Mouse (Mus musculus): Measurements from ENCODE around the gene Inppl1. TPM values are rescaled to one million over a fixed set of nuclear protein-coding genes. Genes with fewer than 3 reads are reported as not detected.

Gene Inppl1
- total RNA-seq (2021): 100 to 1,000 TPM in 1 of 2 experiments, 10 to 100 TPM in 1; 95.1 to 101 TPM
- long read RNA-seq, experiment 1, full-length matches to known transcripts: 9 of 52 reads
- long read RNA-seq, experiment 1, partial matches to known transcripts: 24 of 52 reads
- long read RNA-seq, experiment 1, other reads (novel, unspliced or antisense): 19 of 52 reads
- long read RNA-seq, experiment 2, full-length matches to known transcripts: 12 of 72 reads
- long read RNA-seq, experiment 2, partial matches to known transcripts: 26 of 72 reads
- long read RNA-seq, experiment 2, other reads (novel, unspliced or antisense): 34 of 72 reads

DNA sequence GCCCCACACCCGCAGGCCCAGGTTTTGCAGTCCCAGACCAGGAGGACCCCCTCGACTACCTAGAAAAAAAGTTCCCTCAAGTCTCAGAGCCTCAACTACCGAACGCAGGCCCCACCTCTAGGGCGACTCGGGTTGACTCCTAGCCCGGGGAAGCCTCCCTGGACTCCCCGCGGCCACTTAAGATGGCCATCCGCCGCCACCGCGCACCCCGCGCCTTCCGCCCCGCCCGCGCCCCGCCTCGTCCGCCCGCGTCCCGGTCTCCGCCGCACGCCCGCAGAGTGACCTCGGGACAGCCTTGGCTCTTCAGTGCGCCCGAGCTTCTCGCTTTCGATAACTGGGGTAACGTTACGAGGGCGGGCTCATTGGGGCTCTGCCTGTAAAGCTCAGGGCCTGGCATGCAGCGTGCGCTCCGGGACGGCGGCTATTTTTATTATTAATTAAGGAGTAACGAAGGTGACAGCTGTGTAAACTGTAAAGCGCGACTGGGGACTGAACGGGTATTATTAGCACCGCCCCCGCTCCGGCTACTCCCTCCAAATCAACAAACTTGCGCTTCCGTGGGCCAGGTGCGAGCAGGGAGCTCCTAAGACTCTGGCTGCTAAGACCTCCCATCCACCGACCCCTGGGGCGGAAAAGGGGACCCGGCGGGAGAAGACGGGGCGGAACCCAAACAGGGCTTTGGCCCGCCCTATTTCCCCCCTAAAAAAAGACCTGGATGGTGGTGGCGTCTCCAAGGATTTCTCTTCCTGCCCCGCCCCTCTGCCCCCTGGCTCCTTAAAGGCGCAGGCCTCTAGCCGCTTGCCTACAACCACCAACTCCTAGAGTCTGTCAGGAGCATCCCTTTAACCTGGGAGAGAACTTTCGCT is at the start of gene Inppl1:
Inppl1 (minus strand) TSS at position 624 of the 866 bp plus-strand sequence.
- peak; percentile 56 to 84 for DNase-seq (ENCODE audit: low spot score in 2 of 2)

DNA sequence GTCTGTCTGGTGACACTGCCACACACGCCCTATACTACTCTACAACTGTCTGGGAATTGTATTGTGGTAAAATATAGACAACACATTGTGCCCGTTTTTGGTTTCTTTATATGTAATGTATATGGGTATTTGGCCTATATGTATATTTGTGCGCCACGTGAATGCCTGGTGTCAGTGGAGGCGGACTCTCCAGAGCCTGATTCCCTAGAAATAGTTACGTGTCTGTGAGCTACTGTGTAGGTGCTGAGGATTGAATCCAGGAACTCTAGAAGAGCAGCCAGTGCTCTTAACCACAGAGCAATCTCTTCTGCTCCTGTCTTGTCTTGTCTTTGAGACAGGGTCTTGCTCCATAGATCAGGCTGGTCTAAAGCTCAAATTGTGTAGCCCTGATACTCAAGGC is 48.2 kb upstream of the Inppl1 start:
- no peak for DNase-seq (ENCODE audit: low spot score in 2 of 2)

DNA sequence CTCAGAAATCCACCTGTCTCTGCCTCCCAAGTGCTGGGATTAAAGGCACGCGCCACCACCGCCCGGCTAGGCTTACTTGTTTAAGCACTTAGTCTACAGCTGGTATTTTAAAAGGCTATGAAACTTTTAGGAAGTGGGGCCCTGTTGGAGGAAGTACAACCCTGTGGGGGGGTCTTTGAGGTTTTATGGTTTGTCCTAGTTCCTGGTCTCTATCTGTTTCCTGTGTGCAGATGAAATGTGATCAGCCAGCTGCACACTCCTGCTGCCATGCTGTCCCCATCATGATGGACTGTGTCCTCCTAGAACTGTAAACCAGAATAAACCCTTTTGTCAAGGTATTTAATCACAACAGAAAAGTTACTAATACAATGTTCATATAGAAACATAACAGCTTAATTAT is 46.1 kb upstream of the Inppl1 start:
- no peak for DNase-seq (ENCODE audit: low spot score in 2 of 2)

DNA sequence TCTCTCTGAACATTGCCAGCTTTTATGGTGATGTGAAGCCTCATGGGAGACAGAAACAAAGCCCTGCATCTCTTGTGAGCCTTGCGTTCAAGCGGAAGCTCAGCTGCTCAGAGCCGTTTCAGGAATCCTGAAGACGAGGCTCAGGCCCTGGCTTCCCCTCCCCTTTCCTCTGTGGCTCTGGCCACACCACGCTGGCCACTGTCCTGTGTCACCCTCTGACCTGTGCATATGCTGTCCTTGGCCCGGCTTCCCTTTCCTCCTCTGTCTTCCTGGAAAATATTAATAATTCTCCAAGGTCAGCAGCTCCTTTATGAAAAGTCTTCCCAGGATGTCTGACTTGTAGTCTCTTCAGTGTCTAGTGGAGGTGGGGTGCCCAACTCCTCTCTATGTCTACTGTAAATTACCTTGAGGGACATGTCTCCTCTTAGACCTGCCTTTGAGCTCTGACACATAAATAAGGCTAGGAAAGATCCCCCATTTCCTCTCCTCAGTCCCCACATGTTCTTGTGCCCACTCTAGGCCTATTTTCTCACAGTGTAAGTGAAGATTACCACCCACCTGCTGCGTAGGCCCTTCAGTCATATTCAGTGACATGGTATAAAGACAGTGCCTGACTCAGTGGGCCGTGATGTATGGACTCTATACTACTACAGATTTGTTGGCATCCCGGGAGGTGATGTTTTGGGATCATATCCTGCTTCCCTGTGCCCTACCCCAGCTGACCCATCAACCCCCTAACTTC is 44.6 kb upstream of the Inppl1 start:
- DNase-seq (ENCODE audit: low spot score in 2 of 2): no peak

DNA sequence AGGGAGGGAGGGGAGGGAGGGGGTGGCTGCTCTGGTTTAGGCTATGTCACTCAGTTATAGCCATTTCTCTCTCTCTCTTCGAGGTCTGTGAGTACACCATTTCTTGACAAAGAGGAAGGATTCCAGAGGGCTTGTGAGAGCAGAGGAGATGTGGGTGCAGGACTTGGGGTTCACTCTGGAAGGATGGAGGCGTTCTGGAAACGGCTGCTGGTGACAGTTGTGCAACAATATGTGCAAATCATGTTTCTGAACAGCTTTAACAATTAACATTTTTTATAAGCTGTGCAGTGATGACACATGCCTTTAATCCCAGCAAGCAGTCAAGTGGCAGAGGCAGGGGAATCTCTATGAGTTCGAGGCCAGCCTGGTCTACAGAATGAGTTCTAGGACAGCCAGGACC is 42.8 kb upstream of the Inppl1 start:
- no peak for DNase-seq (ENCODE audit: low spot score in 2 of 2)

DNA sequence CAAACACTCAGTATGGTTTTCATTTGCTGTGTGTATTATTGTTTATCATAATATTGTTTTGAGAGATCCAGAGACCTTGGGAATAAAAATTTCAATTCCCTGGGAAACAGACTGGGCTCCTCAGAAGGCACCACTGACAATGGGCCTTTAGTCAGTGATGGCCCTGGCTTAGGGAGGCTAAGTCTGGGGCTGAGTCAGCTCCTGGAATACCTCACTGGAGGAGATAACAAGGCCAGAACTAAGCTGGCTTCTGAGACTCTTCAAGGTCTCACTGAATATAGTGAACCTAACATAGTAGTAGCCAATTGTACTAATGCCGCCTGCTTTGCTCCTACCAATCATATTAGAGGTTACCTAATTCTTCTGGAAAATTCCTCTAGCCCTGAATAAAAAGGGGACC is 37.9 kb upstream of the Inppl1 start:
- no peak for DNase-seq (ENCODE audit: low spot score in 2 of 2)

DNA sequence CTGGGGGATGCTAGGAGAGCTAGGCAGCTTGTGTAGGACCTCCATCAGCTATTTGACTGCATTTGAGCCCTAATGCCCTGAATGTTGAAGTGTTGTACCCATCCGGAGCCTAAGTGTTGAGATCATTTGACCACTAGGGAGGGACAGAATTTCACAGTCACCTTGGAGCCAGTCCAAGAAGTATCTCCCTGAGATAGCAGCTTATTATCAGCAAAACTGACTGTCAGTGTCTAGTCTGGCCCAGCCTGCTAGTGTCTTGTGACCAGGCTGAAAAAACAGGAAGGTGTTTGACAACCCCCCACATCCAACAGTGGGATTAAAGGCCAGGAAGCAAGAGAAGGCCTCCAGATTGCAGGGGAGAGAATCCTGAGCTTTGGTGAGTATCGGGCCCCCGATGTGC is 33.3 kb upstream of the Inppl1 start:
- DNase-seq (ENCODE audit: low spot score in 2 of 2): no peak

DNA sequence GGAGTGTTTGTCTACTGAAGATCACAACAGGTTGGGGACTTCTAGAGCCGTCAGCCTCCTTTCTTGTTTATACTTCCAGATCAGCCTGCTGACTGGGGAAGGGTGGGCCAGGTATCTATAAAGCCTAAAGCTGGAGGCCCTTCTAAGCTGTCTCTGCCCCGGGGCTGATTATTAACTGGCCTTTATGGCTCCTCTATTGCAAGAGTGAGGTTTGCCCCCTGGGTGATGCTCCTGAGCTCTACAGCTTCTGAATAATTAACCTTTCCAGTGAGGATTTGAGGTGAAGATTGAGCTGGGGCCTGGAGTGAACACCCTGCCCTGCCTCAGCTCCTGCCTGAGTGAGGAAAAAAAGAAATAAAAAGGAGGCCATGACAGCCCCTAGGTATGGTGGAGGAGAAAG is 32.6 kb upstream of the Inppl1 start, which contains the start of gene Folr1:
Folr1 (minus strand) TSS at position 160 of the 400 bp plus-strand sequence.
- DNase-seq (ENCODE audit: low spot score in 2 of 2): no peak

DNA sequence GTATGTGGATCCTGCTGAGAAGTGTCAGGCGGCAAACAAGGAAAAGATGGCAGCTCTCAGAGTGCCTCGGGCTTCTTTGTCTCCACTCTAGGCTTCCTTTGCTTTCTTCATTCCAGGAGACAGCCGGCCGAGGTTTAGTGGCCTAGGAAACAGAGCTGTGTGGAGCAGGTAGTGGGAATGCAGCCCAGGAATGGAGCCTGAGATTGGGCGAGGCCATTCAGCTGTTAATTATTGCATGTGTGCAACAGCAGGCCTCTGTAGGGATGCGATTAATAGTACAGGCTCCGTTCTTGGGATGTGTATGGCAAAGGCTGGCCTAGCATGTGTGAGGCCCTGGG is 31.1 kb upstream of the Inppl1 start:
- DNase-seq (ENCODE audit: low spot score in 2 of 2): no peak

DNA sequence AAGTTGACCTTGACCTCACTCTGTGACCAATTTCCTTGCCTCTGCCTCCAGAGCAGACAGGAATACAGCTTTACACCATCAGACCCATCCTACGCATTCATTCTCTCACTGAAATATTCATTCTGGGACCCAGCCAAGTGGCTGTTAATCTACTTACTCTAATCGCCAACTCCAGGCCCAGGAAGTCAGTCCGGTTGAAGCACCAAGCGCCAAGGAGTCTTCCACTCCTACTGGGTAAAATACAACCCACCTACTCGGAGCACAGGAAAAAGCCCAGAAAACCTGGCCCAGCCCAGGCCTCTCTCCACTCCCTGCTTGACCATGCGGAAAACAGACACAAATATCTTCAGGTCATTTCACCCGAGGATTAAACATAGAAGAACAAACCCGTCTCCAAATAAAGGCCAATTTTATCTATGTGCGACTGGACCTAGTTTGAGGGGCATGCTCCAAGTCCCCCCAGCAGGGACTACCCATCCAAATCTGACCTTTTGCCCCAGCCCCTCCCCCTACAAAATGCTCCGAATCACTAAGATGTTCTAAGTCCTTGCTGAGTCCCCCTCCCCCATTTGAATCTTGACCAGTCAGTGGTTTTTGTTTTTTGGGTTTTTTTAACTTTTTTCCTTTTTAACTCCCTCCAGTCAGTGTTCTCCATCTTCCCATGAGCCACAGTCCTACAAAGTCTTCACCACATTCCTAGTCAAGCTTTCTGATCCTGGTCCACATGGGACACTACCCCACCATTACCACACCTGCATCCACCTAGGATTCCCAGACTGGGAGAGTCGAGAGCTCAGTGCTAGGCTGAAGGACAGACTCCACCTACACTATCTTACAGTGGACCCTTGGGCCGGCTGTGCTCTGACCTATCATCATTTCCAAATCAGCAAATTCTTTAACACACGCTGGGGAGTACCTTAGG is 30.5 kb upstream of the Inppl1 start:
- DNase-seq (ENCODE audit: low spot score in 2 of 2): no peak

DNA sequence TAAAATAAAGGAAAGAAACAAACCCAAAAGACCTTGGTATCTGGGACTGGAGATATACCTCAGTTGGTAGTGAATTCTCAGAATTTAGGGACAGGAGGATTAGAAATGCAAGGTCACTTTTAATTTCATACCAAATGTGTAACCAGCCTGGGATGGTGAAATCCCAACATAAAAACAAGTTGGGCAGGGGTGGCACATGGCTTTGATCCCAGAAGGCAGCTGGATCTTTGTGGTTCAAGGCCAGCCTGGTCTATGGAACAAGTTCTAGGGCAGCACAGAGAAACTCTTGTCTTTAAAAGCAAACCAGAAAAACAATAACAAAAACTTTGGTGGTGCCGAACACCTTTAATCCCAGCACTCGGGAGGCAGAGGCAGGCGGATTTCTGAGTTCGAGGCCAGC is 29.5 kb upstream of the Inppl1 start:
- DNase-seq (ENCODE audit: low spot score in 2 of 2): no peak

DNA sequence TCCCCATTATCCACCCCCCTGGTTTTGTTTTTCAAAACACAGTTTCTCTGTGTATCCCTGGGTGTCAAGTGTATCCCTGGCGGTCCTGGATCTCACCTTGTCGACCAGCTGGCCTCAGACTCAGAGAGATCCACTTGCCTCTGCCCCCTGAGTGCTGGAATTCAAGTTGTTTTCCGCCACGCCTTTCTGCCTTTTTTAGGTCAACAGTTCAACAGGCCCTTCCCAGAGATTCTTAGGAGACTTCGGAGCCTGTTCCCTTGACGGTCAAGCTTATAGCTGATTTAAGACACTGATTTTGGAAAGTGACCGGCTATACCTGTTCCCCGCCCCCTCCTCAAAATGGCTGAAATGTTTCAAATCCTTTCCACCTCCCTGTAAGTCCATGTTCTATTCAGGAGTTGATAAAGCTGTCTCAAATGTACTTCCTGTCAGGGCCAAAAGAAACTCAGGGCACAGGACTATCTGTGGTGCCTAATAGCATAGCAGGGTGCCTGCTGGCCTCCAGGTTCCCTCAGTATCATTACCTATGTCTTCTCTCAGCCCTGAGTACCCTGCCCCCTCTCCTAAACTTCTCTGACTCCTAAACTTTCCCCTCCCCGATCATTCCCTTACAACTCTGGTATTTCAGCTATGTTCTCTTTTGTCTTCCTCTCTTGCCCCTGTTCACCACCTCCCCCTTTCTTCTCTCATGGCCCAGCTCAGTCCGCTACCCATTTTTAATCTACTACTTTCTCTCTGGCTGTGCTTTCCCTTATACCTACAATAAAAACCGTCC is 28.6 kb upstream of the Inppl1 start:
- DNase-seq (ENCODE audit: low spot score in 2 of 2): no peak

DNA sequence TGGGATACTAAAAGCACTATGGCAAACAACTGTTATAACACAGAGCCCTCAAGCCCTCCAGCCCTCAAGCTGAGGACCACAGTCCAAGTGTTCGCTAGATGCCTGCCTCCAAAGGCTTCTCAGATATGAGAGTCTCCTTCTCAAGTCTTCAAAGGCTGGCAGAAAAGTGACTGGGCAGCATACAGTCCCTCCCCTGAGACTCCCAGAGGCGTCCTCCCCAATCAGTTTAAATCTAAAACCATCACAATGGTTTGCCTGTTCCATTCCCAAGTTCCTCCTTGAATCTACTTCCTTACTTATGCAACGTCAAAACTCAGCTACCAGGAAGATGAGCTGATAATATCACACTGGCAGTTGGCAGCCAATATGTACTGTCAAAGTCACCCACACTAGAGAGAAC is 25.4 kb upstream of the Inppl1 start, which contains the start of gene Anapc15:
Anapc15 (plus strand) TSS at position 301 of the 400 bp plus-strand sequence.
- DNase-seq (ENCODE audit: low spot score in 2 of 2): no peak

DNA sequence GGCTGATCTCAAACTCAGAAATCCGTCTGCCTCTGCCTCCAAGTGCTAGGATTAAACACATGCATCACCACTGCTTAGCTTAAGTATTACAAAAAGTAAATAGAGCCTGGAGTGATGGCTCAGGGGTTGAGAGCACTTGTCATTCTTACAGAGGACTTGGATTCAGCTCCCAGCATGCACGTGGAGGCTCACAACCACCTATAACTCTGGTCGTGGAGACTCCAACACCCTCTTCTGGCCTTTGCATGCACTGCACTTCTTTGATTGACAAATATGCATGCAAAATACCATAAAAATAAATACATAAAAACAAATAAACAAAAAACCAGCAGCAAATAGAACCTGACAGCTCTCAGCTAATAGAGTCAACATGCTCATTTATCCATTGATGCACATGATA is 24.3 kb upstream of the Inppl1 start:
- no peak for DNase-seq (ENCODE audit: low spot score in 2 of 2)

DNA sequence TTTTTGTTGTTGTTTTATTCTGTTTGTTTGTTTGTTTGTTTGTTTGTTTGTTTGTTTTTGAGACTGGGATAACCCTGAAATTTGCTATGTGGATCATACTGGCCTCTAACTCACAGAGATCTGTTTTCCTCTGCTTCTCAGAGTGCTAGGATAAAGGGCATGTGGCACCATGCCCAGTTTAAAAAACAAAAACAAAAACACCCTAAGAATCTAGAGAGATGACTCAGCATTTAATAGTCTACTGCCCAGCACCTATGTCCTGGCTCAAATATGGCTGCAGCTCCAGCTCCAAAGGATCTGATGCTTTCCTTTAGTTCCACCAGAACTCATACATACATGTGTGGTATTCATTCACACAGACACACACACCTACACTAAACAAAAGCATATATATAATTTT is 22.9 kb upstream of the Inppl1 start:
- DNase-seq (ENCODE audit: low spot score in 2 of 2): no peak

DNA sequence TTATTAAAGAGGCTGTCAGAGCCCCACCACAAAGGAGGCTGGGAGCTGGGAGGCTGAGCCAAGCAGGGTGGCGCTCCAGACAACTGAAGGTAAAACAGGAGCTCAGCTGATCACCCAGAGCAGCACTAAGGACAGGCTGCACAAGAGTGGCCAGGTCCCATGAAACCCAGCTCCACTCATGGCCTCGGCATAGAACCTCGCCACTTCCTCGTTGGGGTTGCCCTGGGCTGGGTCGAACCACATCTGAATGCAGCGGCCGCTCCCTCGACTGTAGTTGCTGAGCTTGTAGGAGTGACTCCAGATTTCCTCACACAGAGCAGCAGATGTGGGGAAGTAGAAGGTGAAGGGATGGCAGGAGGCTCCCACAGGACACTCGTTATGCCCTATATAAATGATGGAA is 20.3 kb upstream of the Inppl1 start:
- no peak for DNase-seq (ENCODE audit: low spot score in 2 of 2)

DNA sequence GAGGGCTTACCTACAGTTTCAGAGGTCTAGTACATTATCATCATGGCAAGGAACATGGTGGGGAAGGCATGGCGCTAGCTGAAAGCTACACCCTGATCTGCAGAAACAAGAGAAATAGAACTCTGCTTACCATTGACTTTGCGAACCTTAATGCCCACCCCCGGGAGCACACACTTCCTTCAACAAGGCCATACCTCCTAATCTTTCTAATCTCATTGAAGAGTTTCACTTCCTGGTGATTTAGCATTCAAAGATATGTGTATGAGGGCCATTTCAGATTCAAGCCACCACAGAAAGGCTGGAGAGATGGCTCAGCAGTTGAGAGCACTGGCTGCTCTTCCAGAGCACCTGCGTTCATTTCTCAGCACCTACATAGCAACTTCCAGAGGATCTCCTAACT is 19.1 kb upstream of the Inppl1 start, which contains the start of gene Folr2:
Folr2 (minus strand) TSS at position 101 of the 400 bp plus-strand sequence.
- DNase-seq (ENCODE audit: low spot score in 2 of 2): no peak

DNA sequence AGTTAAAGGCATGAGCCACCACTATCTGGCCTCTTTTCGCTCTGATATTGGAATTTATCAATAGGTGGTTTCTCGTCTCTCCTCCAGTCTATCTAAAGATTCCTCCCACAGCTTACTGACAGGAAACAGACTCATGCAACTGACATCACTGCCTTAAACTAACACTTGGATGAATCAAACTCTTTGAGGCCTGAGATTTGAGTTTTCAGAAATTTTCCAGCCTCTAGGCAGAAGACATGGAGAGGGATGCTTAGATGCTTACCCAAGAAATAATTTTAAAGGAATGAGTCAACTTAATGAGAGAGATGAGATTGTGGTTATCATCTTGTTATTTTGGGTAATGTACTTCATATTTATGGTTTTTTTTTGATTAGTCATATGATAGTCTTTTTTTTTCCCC is 15.8 kb upstream of the Inppl1 start:
- no peak for DNase-seq (ENCODE audit: low spot score in 2 of 2)

DNA sequence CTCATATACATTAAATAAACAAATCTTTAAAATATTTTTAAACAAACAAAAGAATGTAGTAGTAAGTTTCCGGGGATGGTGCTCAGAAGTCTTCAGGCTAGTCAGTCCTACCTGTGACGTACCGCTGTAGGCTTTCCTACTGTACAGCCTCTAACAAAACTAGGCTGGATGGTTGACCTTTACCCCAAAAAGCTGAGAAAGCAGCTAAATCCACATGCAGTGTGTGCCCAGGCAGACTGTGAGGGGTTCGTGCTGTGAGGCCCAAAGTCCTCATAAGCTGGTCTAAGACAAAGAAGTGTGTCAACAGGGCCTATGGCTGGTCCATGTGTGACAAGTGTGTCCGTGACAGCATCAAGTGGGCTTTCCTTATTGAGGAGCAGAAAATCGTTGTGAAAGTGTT is 14.8 kb upstream of the Inppl1 start:
- no peak for DNase-seq (ENCODE audit: low spot score in 2 of 2)

DNA sequence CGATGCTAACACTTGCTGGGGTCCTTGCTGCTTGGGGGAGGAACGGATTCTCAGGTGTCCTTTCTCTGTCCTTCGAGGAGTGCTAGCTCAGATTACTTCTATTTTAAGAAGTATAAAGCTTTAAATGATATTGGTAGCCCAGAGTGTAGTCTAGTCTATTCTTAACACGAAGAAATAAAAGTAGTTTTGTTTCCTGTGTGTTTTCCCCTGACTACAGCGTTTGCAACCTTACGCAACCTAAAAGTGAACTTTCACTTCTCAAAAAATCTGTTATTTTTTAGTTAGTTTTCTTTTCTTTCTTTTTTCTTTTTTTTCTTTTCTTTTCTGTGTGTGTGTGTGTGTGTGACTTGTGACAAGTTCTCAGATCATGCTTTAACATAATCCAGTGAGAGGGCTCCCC is 13.7 kb upstream of the Inppl1 start:
- no peak for DNase-seq (ENCODE audit: low spot score in 2 of 2)

Measured in gastrocnemius, postnatal 4 days (tissue).